ENCODE assay signal across 21 mouse cellular contexts in genomic region chr2:167429596-167429995, GRCm38 (mm10). TPM values are rescaled to one million over a fixed set of nuclear protein-coding genes. Genes with fewer than 3 reads are reported as not detected.
DNase-seq lines count a peak whose midpoint lies in the region; ATAC-seq and TF ChIP-seq lines count a peak whose summit lies in the region.
"Had no signal": no experiment of that assay in that cellular context is flagged by ENCODE, and none has a peak within 500 bp of the region (broad histone marks: within the 10 kb centered on the region; RNA-seq: fewer than 3 reads in every experiment).

No protein-coding gene starts in this region.

- ATAC-seq in liver, embryonic 12.5 days, result no peak
- ATAC-seq in liver, embryonic 11.5 days (replicated peaks; ENCODE audit: low FRiP score), result no peak
- no peak for ATAC-seq in liver, postnatal 0 days
- ATAC-seq: activated CD4-positive, CD25-positive, alpha-beta regulatory T cell, adult 4 months; forebrain, embryonic 13.5 days; forebrain, postnatal 0 days; hindbrain, postnatal 0 days had no signal

- 85% methylated on average over 5 of the region's 5 CpGs for WGBS in liver, embryonic 12.5 days (ENCODE audit: insufficient replicate concordance)
- 93% methylated on average over 5 of the region's 5 CpGs for WGBS in liver, embryonic 11.5 days
- 88% methylated on average over 5 of the region's 5 CpGs for WGBS in liver, postnatal 0 days (ENCODE audit: insufficient replicate concordance)

- no peak for TF ChIP-seq EP300 in ES-Bruce4 (IDR thresholded peaks at IDR 0.05; ENCODE audit: insufficient read depth, low read depth, low read length)
- no peak for TF ChIP-seq EP300 in liver, postnatal 0 days (IDR thresholded peaks at IDR 0.05; ENCODE audit: low read depth)

- 0 out of 2 replicates have a peak overlapping the region, but pooled peaks have one; percentile 10 for H3K9ac ChIP-seq in liver, embryonic 12.5 days
- no peak overlapping the region for H3K9ac ChIP-seq in liver, embryonic 11.5 days (ENCODE audit: low read depth, low read length)
- H3K9ac ChIP-seq in ES-Bruce4 (ENCODE audit: low read depth, poor library complexity, severe bottlenecking), result no peak overlapping the region
- no peak overlapping the region for H3K9ac ChIP-seq in liver, postnatal 0 days (replicated peaks)
- H3K9ac ChIP-seq: embryonic facial prominence, embryonic 13.5 days; forebrain, embryonic 13.5 days; forebrain, postnatal 0 days; heart, embryonic 13.5 days; hindbrain, embryonic 13.5 days had no signal

- no peaks in the 10 kb centered on the region for H3K27me3 ChIP-seq in liver, embryonic 12.5 days (replicated peaks)
- H3K27me3 ChIP-seq in liver, embryonic 11.5 days (replicated peaks; ENCODE audit: control insufficient read depth, insufficient read depth, low read length), result no peaks in the 10 kb centered on the region
- H3K27me3 ChIP-seq in ES-Bruce4 (ENCODE audit: control insufficient read depth, insufficient read depth, low read length, poor library complexity, severe bottlenecking), result no peaks in the 10 kb centered on the region
- no peaks in the 10 kb centered on the region for H3K27me3 ChIP-seq in liver, postnatal 0 days (ENCODE audit: insufficient read depth, low read length)
- H3K27me3 ChIP-seq: embryonic facial prominence, embryonic 13.5 days; forebrain, embryonic 13.5 days; heart, embryonic 13.5 days; hindbrain, embryonic 13.5 days had no signal

- peak overlapping the region; percentile 74 for H3K27ac ChIP-seq in liver, embryonic 12.5 days
- no peak overlapping the region for H3K27ac ChIP-seq in liver, embryonic 11.5 days (ENCODE audit: low read depth, low read length)
- peak overlapping the region; percentile 57 for H3K27ac ChIP-seq in ES-Bruce4 (ENCODE audit: insufficient read depth, low read length)
- H3K27ac ChIP-seq in liver, postnatal 0 days (ENCODE audit: low read depth), result no peak overlapping the region
- H3K27ac ChIP-seq: embryonic facial prominence, embryonic 13.5 days; forebrain, embryonic 13.5 days; gastrocnemius, adult 2 months; heart, embryonic 13.5 days; hindbrain, embryonic 13.5 days; hindbrain, postnatal 0 days had no signal

- TF ChIP-seq POLR2A in ES-Bruce4 (IDR thresholded peaks at IDR 0.05; ENCODE audit: insufficient read depth, low read length), result no peak

- H3K4me1 ChIP-seq in liver, embryonic 12.5 days, result peaks cover 77% of the 10 kb centered on the region
- H3K4me1 ChIP-seq in liver, embryonic 11.5 days (replicated peaks; ENCODE audit: control insufficient read depth, insufficient read depth, low read length), result peaks cover 22% of the 10 kb centered on the region
- peaks cover 3% of the 10 kb centered on the region for H3K4me1 ChIP-seq in ES-Bruce4 (ENCODE audit: control insufficient read depth, insufficient read depth, low read length)
- H3K4me1 ChIP-seq in liver, postnatal 0 days (ENCODE audit: insufficient read depth), result peaks cover 8% of the 10 kb centered on the region
- H3K4me1 ChIP-seq: embryonic facial prominence, embryonic 13.5 days; forebrain, embryonic 13.5 days; hindbrain, embryonic 13.5 days had no signal

- H3K4me3 ChIP-seq in liver, embryonic 12.5 days, result no peak overlapping the region
- no peak overlapping the region for H3K4me3 ChIP-seq in liver, embryonic 11.5 days (ENCODE audit: low read depth, low read length)
- H3K4me3 ChIP-seq in ES-Bruce4 (ENCODE audit: low read depth, low read length), result no peak overlapping the region
- H3K4me3 ChIP-seq in liver, postnatal 0 days (ENCODE audit: low read depth, low read length), result no peak overlapping the region
- H3K4me3 ChIP-seq: embryonic facial prominence, embryonic 13.5 days; forebrain, embryonic 13.5 days; gastrocnemius, adult 2 months; heart, embryonic 13.5 days; hindbrain, embryonic 13.5 days had no signal

- no peak overlapping the region for H3K4me2 ChIP-seq in liver, embryonic 12.5 days
- no peak overlapping the region for H3K4me2 ChIP-seq in liver, embryonic 11.5 days
- H3K4me2 ChIP-seq in liver, postnatal 0 days (ENCODE audit: low read depth, low read length), result no peak overlapping the region
- H3K4me2 ChIP-seq: embryonic facial prominence, embryonic 13.5 days; forebrain, embryonic 13.5 days; heart, embryonic 13.5 days; hindbrain, embryonic 13.5 days had no signal

- H3K9me3 ChIP-seq in liver, embryonic 12.5 days (replicated peaks), result no peaks in the 10 kb centered on the region
- no peaks in the 10 kb centered on the region for H3K9me3 ChIP-seq in liver, embryonic 11.5 days (ENCODE audit: control insufficient read depth, low read length)
- no peaks in the 10 kb centered on the region for H3K9me3 ChIP-seq in ES-Bruce4 (replicated peaks; ENCODE audit: control insufficient read depth, insufficient read depth, low read length, poor library complexity, severe bottlenecking)
- no peaks in the 10 kb centered on the region for H3K9me3 ChIP-seq in liver, postnatal 0 days (ENCODE audit: low read length)
- H3K9me3 ChIP-seq: embryonic facial prominence, embryonic 13.5 days; forebrain, embryonic 13.5 days; heart, embryonic 13.5 days; hindbrain, embryonic 13.5 days had no signal

- DNase-seq in liver, embryonic 11.5 days (ENCODE audit: low spot score), result no peak
- peak; percentile 59 for DNase-seq in ZHBTc4 (ENCODE audit: low read depth, low spot score)
- DNase-seq in liver, postnatal 0 days, result no peak
- no peak for DNase-seq in urinary bladder, postnatal 36 days (ENCODE audit: low spot score in 2 of 2)
- DNase-seq in right cerebral cortex, adult 2 months (ENCODE audit: low spot score in 2 of 2), result no peak
- DNase-seq: adrenal gland, postnatal 25 days; cerebellum, adult 18-20 months; cerebellum, adult 9-11 months; cerebellum, postnatal 36 days; forebrain, postnatal 0 days; gastrocnemius, adult 2 months; gastrocnemius, postnatal 25 days; heart, postnatal 4 days had no signal

- TF ChIP-seq CTCF in ES-Bruce4 (IDR thresholded peaks at IDR 0.05; ENCODE audit: low read depth, low read length), result no peak
- TF ChIP-seq CTCF in liver, postnatal 0 days (IDR thresholded peaks at IDR 0.05; ENCODE audit: low read depth), result 0 out of 2 replicates have a peak, but pooled peaks have one; percentile 11

- peaks cover 81% of the 10 kb centered on the region for H3K36me3 ChIP-seq in liver, embryonic 12.5 days
- peaks cover 13% of the 10 kb centered on the region for H3K36me3 ChIP-seq in liver, embryonic 11.5 days (ENCODE audit: control insufficient read depth, insufficient read depth, low read length)
- H3K36me3 ChIP-seq in ES-Bruce4 (ENCODE audit: control insufficient read depth, insufficient read depth, low read length, poor library complexity, severe bottlenecking), result peaks cover 56% of the 10 kb centered on the region
- H3K36me3 ChIP-seq in liver, postnatal 0 days (replicated peaks; ENCODE audit: insufficient read depth, low read length), result peaks cover 66% of the 10 kb centered on the region

RNA-seq across cellular contexts. Expression of gene Slc9a8, which starts 8.1 kb away (rescaled TPM):
- polyA plus RNA-seq in liver, embryonic 12.5 days (2016; fragmentation: Nextera tagmentation; extraction: Ambion mirVana), result 17.4 and 18.8 TPM in 2 replicates
- 22.0 and 23.8 TPM in 2 replicates for polyA plus RNA-seq in liver, embryonic 11.5 days (2014; fragmentation: Nextera tagmentation; extraction: Ambion mirVana)
- polyA plus RNA-seq in ES-Bruce4 (2011; ENCODE audit: insufficient read depth, insufficient read length, low read depth, missing spikeins), result 44.8 and 49.1 TPM in 2 replicates
- polyA plus RNA-seq in liver, postnatal 0 days (2015; fragmentation: Nextera tagmentation; extraction: Ambion mirVana), result 7.5 and 9.3 TPM in 2 replicates

Comparison
In these comparisons a context has a peak if more than half of its experiments do, and no peak if none do; other contexts are left out.
1. H3K27ac ChIP-seq: peak in liver, embryonic 12.5 days (single experiment) and ES-Bruce4 (single experiment); none in liver, embryonic 11.5 days (single experiment) and liver, postnatal 0 days (single experiment).